Mouse (Mus musculus): ENCODE data around the gene Vstm2l.

DNA sequence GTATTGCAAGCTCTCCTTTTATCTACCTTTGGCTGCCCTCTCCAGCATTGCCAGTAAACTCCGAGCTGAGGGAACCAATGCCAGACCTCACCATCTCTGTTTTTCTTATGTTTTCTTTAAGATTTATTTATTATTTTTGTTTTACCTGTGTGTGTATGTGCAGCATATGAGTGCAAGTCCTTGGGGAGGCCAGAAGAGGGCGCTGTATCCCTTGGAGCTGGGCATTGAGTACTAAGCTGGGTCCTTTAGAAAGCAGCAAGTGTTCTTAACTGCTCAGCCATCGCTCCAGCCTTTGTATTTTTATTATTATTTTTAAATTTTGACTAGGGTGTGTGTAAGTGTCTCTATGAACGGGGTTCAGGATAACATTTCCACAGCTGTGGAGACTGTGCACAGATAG, 22.2 kb downstream of the Vstm2l start:
- no peak for TF ChIP-seq CTCF (IDR thresholded peaks at IDR 0.05; ENCODE audit: low read depth, low read length)
- TF ChIP-seq TAL1 (conservative IDR thresholded peaks at IDR 0.05; ENCODE audit: low read depth, low read length) = no peak
- TF ChIP-seq GATA1 (IDR thresholded peaks at IDR 0.05; ENCODE audit: borderline replicate concordance, low read length) = no peak
- no peak for TF ChIP-seq POLR2AphosphoS5 (IDR thresholded peaks at IDR 0.05; ENCODE audit: insufficient replicate concordance, low read depth, low read length)
- TF ChIP-seq GATA2 (IDR thresholded peaks at IDR 0.05; ENCODE audit: borderline replicate concordance, low read depth, low read length) = no peak
